Mouse (Mus musculus) CH12.LX (cell line): ENCODE data around the gene Psmc3ip.

Experiments used
- BHLHE40 ChIP-seq: IDR thresholded peaks from 2 replicates; pipeline ENCODE4 v1.6.1; 2011; ENCODE audit warnings: mild to moderate bottlenecking, low read depth, low read length, improper control_type of control experiment
- CTCF ChIP-seq, 2 experiments: IDR thresholded peaks in 1 of 2; conservative IDR thresholded peaks in 1 of 2; 2 replicates each; pipeline ENCODE4 v1.5.1; 2011 to 2012; ENCODE audit warnings: low read depth in 2 of 2, low read length in 2 of 2, improper control_type of control experiment in 1 of 2, inconsistent platforms in 1 of 2, mild to moderate bottlenecking in 1 of 2, moderate library complexity in 1 of 2
- EP300 ChIP-seq: IDR thresholded peaks from 2 replicates; pipeline ENCODE4 v1.6.1; 2011; ENCODE audit warnings: low read length, improper control_type of control experiment
- TBP ChIP-seq: conservative IDR thresholded peaks from 2 replicates; pipeline ENCODE4 v1.6.1; 2011; ENCODE audit warnings: low read depth, low read length, improper control_type of control experiment
- ZC3H11A ChIP-seq: IDR thresholded peaks from 2 replicates; pipeline ENCODE4 v1.6.1; 2012; ENCODE audit warnings: low read depth, mild to moderate bottlenecking, inconsistent platforms, low read length, improper control_type of control experiment

DNA sequence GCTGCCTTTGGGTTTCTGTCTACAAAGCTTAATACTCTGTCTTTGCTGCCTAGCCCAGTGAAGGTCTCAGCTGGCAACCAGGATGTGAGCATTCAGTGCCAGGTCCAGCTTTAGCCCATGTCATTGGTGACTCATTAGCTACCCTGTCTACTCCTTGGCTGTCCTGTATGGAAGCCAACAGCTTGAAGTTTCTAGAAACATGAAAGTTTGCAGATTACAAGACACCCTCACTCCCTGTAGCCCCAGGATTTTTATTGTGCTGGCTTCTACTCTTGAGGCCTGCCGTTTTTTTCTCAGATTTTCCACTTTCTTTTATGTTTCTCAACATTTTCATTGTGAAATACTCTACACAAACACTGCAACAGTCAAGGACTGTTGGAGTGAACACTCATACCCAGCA lies 5.3 kb downstream of the Psmc3ip start:
- no peak for TF ChIP-seq CTCF (conservative IDR thresholded peaks at IDR 0.05 in 1 of 2, IDR thresholded peaks at IDR 0.05 in 1 of 2; ENCODE audit: low read depth in 2 of 2, low read length in 2 of 2)
- TF ChIP-seq ZC3H11A: no peak
- TF ChIP-seq TBP: no peak
- TF ChIP-seq EP300: no peak
- TF ChIP-seq BHLHE40: 0 out of 2 replicates have a peak, but pooled peaks have one; percentile 11
